Mouse (Mus musculus) small intestine, adult 2 months (tissue): ENCODE measurements around the gene Gsn. TPM values are rescaled to one million over a fixed set of nuclear protein-coding genes. Genes with fewer than 3 reads are reported as not detected.

Source experiments
- H3K27ac ChIP-seq: fragments of 200-500 bp; 2 replicates; pipeline ENCODE4 v1.5.1; 2012; ENCODE audit warnings: low read depth, low read length, control low read depth, inconsistent platforms; ENCODE audit not compliant: insufficient read depth
- H3K27me3 ChIP-seq: fragments of 200-500 bp; 2 replicates; pipeline ENCODE4 v1.6.1; 2012; ENCODE audit warnings: mild to moderate bottlenecking, moderate library complexity, low read length, inconsistent platforms; ENCODE audit not compliant: control insufficient read depth, insufficient read depth
- H3K36me3 ChIP-seq: fragments of 200-500 bp; 2 replicates; pipeline ENCODE4 v1.6.1; 2012; ENCODE audit warnings: mild to moderate bottlenecking, low read length, control low read depth, inconsistent platforms; ENCODE audit not compliant: control insufficient read depth, insufficient read depth
- H3K4me1 ChIP-seq: fragments of 200-500 bp; 2 replicates; pipeline ENCODE4 v1.6.1; 2012; ENCODE audit warnings: low read length, inconsistent platforms, mixed read lengths; ENCODE audit not compliant: control insufficient read depth, insufficient read depth, insufficient read length
- H3K4me3 ChIP-seq: fragments of 200-500 bp; 2 replicates; pipeline ENCODE4 v1.5.1; 2012; ENCODE audit warnings: low read depth, mild to moderate bottlenecking, control low read depth, inconsistent platforms, low read length, moderate library complexity
- CTCF ChIP-seq: fragments of 200-500 bp; IDR thresholded peaks from 2 replicates; pipeline ENCODE4 v1.5.1; 2012; ENCODE audit warnings: low read depth, mild to moderate bottlenecking, control low read depth, inconsistent platforms, low read length, moderate library complexity, mixed read lengths; ENCODE audit not compliant: insufficient replicate concordance, insufficient read length; ENCODE audit errors: extremely low read depth
- POLR2A ChIP-seq: fragments of 200-500 bp; IDR thresholded peaks from 2 replicates; pipeline ENCODE4 v1.6.1; 2012; ENCODE audit warnings: low read depth, mild to moderate bottlenecking, control low read depth, inconsistent platforms, low read length, moderate library complexity
- WGBS: fragments of 180-500 bp; shearing (Covaris S2); methylation state at CpG from one replicate; pipeline ENCODE4 v1.1.7; 2018; 5-methylcytosine and 5-hydroxymethylcytosine counted together
- polyA plus RNA-seq: library from polyadenylated mRNA; depleted of rRNA; stranded (reverse); fragments of >200 nt; gene quantifications from 2 replicates; pipeline ENCODE4 v1.2.3, GENCODE M21; 2012; rRNA removed

Gene Gsn
- polyA plus RNA-seq, 1 experiment: 198 TPM

DNA sequence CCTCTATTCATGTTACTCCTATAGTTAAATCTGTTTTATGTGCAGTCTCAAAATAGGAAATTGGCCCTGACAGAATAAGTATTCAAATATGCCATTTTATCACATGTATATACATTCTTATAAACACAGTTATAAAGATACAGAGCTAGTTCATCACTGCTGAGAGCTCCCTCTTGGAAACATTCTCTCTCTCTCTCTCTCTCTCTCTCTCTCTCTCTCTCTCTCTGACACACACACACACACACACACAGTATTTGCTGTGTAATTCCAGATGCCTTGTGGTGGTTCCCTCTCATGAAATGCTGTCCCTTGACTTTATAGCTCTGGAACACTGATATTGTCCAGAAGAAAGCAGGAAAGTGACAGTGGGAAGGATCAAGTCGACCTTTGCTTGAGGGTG is 81.9 kb downstream of the Gsn start:
- H3K27ac ChIP-seq: peak overlapping the region; percentile 79
- H3K4me1 ChIP-seq: peaks cover 13% of the 10 kb centered on the region
- 17% methylated on average over 1 of the region's 1 CpGs for WGBS
- no peaks in the 10 kb centered on the region for H3K27me3 ChIP-seq
- TF ChIP-seq POLR2A: no peak
- TF ChIP-seq CTCF: no peak
- H3K4me3 ChIP-seq: no peak overlapping the region
- H3K36me3 ChIP-seq: no peaks in the 10 kb centered on the region

- no peak for TF ChIP-seq POLR2A
- no peak for TF ChIP-seq CTCF
- WGBS: 26% methylated on average over 6 of the region's 6 CpGs
- H3K27me3 ChIP-seq: no peaks in the 10 kb centered on the region
- no peaks in the 10 kb centered on the region for H3K36me3 ChIP-seq
- H3K4me1 ChIP-seq: peaks cover 13% of the 10 kb centered on the region
- no peak overlapping the region for H3K4me3 ChIP-seq
- peak overlapping the region; percentile 79 for H3K27ac ChIP-seq
Measured at GRCm38 (mm10) chr2:35338707-35339106, 82.5 kb downstream of the Gsn start.

- Histone ChIP-seq H3K27me3 (no peaks in the 10 kb centered on the region), H3K36me3 (no peaks in the 10 kb centered on the region), H3K4me1 (peaks cover 9% of the 10 kb centered on the region; the same call in 1 of the 2 replicates), H3K4me3 (no peak overlapping the region), H3K27ac (0 out of 2 replicates have a peak overlapping the region, but pooled peaks have one; percentile 29)
- WGBS: 39% methylated on average over 3 of the region's 3 CpGs
- TF ChIP-seq CTCF (no peak), POLR2A (no peak)
Measured at GRCm38 (mm10) chr2:35342605-35343004, 86.4 kb downstream of the Gsn start.

GRCm38 (mm10) chr2:35345984-35346383 is 89.8 kb downstream of the Gsn start:
- Histone ChIP-seq H3K27me3 (no peaks in the 10 kb centered on the region), H3K4me1 (peaks cover 2% of the 10 kb centered on the region; the same call in 1 of the 2 replicates), H3K4me3 (no peak overlapping the region), H3K27ac (no peak overlapping the region), H3K36me3 (no peaks in the 10 kb centered on the region)
- 55% methylated on average over 2 of the region's 2 CpGs for WGBS
- TF ChIP-seq CTCF (no peak), POLR2A (no peak)

- no peaks in the 10 kb centered on the region for H3K27me3 ChIP-seq
- no peak overlapping the region for H3K27ac ChIP-seq
- TF ChIP-seq CTCF (peak; percentile 19; the same call in 1 of the 2 replicates), POLR2A (no peak)
- H3K4me1 ChIP-seq: no peaks in the 10 kb centered on the region
- no peaks in the 10 kb centered on the region for H3K36me3 ChIP-seq
- no peak overlapping the region for H3K4me3 ChIP-seq
- 37% methylated on average over 5 of the region's 5 CpGs for WGBS
Measured at GRCm38 (mm10) chr2:35349184-35349583, 93.0 kb downstream of the Gsn start.

Other genes starting within 250 kb of the Gsn start
- gene Hc, start 194.9 kb upstream of the Gsn start, polyA plus RNA-seq: not detected in 2 replicates
- gene AI182371, start 154.8 kb upstream of the Gsn start, polyA plus RNA-seq: 0.22 TPM in 1 of 2 replicates, not detected in the other
- 3.0 and 5.2 TPM in 2 replicates for gene Cntrl, start 146.9 kb upstream of the Gsn start, polyA plus RNA-seq
- gene Rab14, start 55.3 kb upstream of the Gsn start, polyA plus RNA-seq: 28.2 and 239 TPM in 2 replicates
- gene Stom, start 80.6 kb downstream of the Gsn start, polyA plus RNA-seq: 19.9 and 55.4 TPM in 2 replicates
- not detected in 2 replicates for gene 4930568D16Rik, start 111.3 kb downstream of the Gsn start, polyA plus RNA-seq
- not detected in 2 replicates for gene 4930402F06Rik, start 140.8 kb downstream of the Gsn start, polyA plus RNA-seq
- 3.5 and 3.6 TPM in 2 replicates for gene Ggta1, start 206.9 kb downstream of the Gsn start, polyA plus RNA-seq